Mouse (Mus musculus) MEL (cell line): ENCODE results near the gene Gm5485. TPM values are rescaled to one million over a fixed set of nuclear protein-coding genes. Genes with fewer than 3 reads are reported as not detected.

Source experiments
- DNase-seq: peaks from one replicate; pipeline ENCODE4 v3.0.0; 2011; ENCODE audit warnings: low read depth, low spot score
- H3K27ac ChIP-seq: 2 replicates; pipeline ENCODE4 v1.5.1; 2012; ENCODE audit warnings: low read depth, mild to moderate bottlenecking, control low read depth, low read length, moderate library complexity; ENCODE audit not compliant: control insufficient read depth
- H3K27me3 ChIP-seq, 2 experiments: fragments of 150-350 bp in 1 of 2; sonication (generic) in 1 of 2; 2 replicates each; pipeline ENCODE4 v1.6.1; 2012; ENCODE audit warnings: low read length in 2 of 2, mild to moderate bottlenecking in 2 of 2, improper control_type of control experiment in 1 of 2, moderate library complexity in 1 of 2; ENCODE audit not compliant: insufficient read depth in 2 of 2, control insufficient read depth in 1 of 2
- H3K36me3 ChIP-seq, 2 experiments: 2 replicates each; pipeline ENCODE4 v1.6.1; 2012 to 2014; ENCODE audit warnings: low read length in 2 of 2, improper control_type of control experiment in 1 of 2, inconsistent platforms in 1 of 2, mild to moderate bottlenecking in 1 of 2; ENCODE audit not compliant: insufficient read depth in 2 of 2, control insufficient read depth in 1 of 2
- H3K4me1 ChIP-seq, 2 experiments: fragments of 150-350 bp in 1 of 2; sonication (generic) in 1 of 2; 2 replicates each; pipeline ENCODE4 v1.6.1; 2012; ENCODE audit warnings: low read length in 2 of 2, improper control_type of control experiment in 1 of 2, mild to moderate bottlenecking in 1 of 2; ENCODE audit not compliant: insufficient read depth in 2 of 2, control insufficient read depth in 1 of 2
- H3K4me3 ChIP-seq, 2 experiments: fragments of 150-350 bp in 1 of 2; sonication (generic) in 1 of 2; 2 replicates each; pipeline ENCODE4 v1.5.1; 2012; ENCODE audit warnings: low read depth in 2 of 2, low read length in 2 of 2, mild to moderate bottlenecking in 2 of 2, moderate library complexity in 2 of 2, control low read depth in 1 of 2, improper control_type of control experiment in 1 of 2; ENCODE audit not compliant: control insufficient read depth in 1 of 2, insufficient read depth in 1 of 2
- H3K79me2 ChIP-seq: 2 replicates; pipeline ENCODE4 v1.6.1; 2012; ENCODE audit warnings: mild to moderate bottlenecking, low read length, moderate library complexity; ENCODE audit not compliant: control insufficient read depth, poor library complexity, insufficient read depth
- H3K9ac ChIP-seq: 2 replicates; pipeline ENCODE4 v1.6.1; 2012; ENCODE audit warnings: low read depth, mild to moderate bottlenecking, control low read depth, low read length, moderate library complexity; ENCODE audit not compliant: control insufficient read depth, poor library complexity, severe bottlenecking
- H3K9me3 ChIP-seq: fragments of 150-350 bp; sonication (generic); replicated peaks from 2 replicates; pipeline ENCODE4 v1.6.1; 2012; ENCODE audit warnings: mild to moderate bottlenecking, low read length, improper control_type of control experiment, moderate library complexity; ENCODE audit not compliant: insufficient read depth
- CHD2 ChIP-seq: IDR thresholded peaks from 2 replicates; pipeline ENCODE4 v1.6.1; 2011; ENCODE audit warnings: low read length, improper control_type of control experiment
- CTCF ChIP-seq, 3 experiments: IDR thresholded peaks in 2 of 3; conservative IDR thresholded peaks in 1 of 3; 2 replicates each; pipeline ENCODE4 v1.5.1; 2011 to 2012; ENCODE audit warnings: low read length in 3 of 3, low read depth in 2 of 3, mild to moderate bottlenecking in 2 of 3, improper control_type of control experiment in 1 of 3, inconsistent platforms in 1 of 3, mixed read lengths in 1 of 3, moderate library complexity in 1 of 3; ENCODE audit not compliant: control insufficient read depth in 1 of 3, insufficient read depth in 1 of 3, poor library complexity in 1 of 3, severe bottlenecking in 1 of 3
- E2F4 ChIP-seq: IDR thresholded peaks from 2 replicates; pipeline ENCODE4 v1.6.1; 2011; ENCODE audit warnings: low read depth, low read length, improper control_type of control experiment, borderline replicate concordance
- ELF1 ChIP-seq: IDR thresholded peaks from 2 replicates; pipeline ENCODE4 v1.6.1; 2014; ENCODE audit warnings: low read depth, mild to moderate bottlenecking, inconsistent platforms, low read length, improper control_type of control experiment, moderate library complexity
- ETS1 ChIP-seq: IDR thresholded peaks from 2 replicates; pipeline ENCODE4 v1.6.1; 2012; ENCODE audit warnings: low read depth, mild to moderate bottlenecking, inconsistent platforms, low read length, improper control_type of control experiment, moderate library complexity
- GATA1 ChIP-seq: IDR thresholded peaks from 2 replicates; pipeline ENCODE4 v1.6.1; 2011; ENCODE audit warnings: low read depth, low read length, improper control_type of control experiment
- JUND ChIP-seq: IDR thresholded peaks from 2 replicates; pipeline ENCODE4 v1.6.1; 2011; ENCODE audit warnings: low read depth, mild to moderate bottlenecking, improper control_type of control experiment, low read length
- KAT2A ChIP-seq: conservative IDR thresholded peaks from 2 replicates; pipeline ENCODE4 v1.6.1; 2012; ENCODE audit warnings: low read depth, low read length, improper control_type of control experiment, inconsistent platforms
- MAFK ChIP-seq: IDR thresholded peaks from 2 replicates; pipeline ENCODE4 v1.6.1; 2011; ENCODE audit warnings: low read depth, mild to moderate bottlenecking, low read length, improper control_type of control experiment, borderline replicate concordance
- MEF2A ChIP-seq: IDR thresholded peaks from 2 replicates; pipeline ENCODE4 v1.6.1; 2014; ENCODE audit warnings: low read depth, mild to moderate bottlenecking, inconsistent platforms, low read length, improper control_type of control experiment; ENCODE audit not compliant: poor library complexity, insufficient replicate concordance, severe bottlenecking; ENCODE audit errors: extremely low read depth
- NRF1 ChIP-seq: IDR thresholded peaks from 2 replicates; pipeline ENCODE4 v1.6.1; 2014; ENCODE audit warnings: low read depth, mild to moderate bottlenecking, inconsistent platforms, low read length, improper control_type of control experiment, moderate library complexity; ENCODE audit not compliant: poor library complexity, insufficient read depth, severe bottlenecking
- POLR2AphosphoS5 ChIP-seq: IDR thresholded peaks from 2 replicates; pipeline ENCODE4 v1.6.1; 2012; ENCODE audit warnings: low read depth, borderline replicate concordance, mild to moderate bottlenecking, inconsistent platforms, low read length, moderate library complexity, mixed read lengths
- RCOR1 ChIP-seq: IDR thresholded peaks from 2 replicates; pipeline ENCODE4 v1.6.1; 2012; ENCODE audit warnings: low read depth, mild to moderate bottlenecking, inconsistent platforms, low read length, improper control_type of control experiment
- SMC3 ChIP-seq: IDR thresholded peaks from 2 replicates; pipeline ENCODE4 v1.6.1; 2011; ENCODE audit warnings: low read depth, low read length, improper control_type of control experiment
- TAL1 ChIP-seq: IDR thresholded peaks from 2 replicates; pipeline ENCODE4 v1.6.1; 2012; ENCODE audit warnings: mild to moderate bottlenecking, inconsistent platforms, low read length, moderate library complexity, mixed read lengths
- TBP ChIP-seq: IDR thresholded peaks from 2 replicates; pipeline ENCODE4 v1.8.0; 2011; ENCODE audit warnings: low read depth, low read length, improper control_type of control experiment
- TCF12 ChIP-seq: IDR thresholded peaks from 2 replicates; pipeline ENCODE4 v1.6.1; 2014; ENCODE audit warnings: low read depth, mild to moderate bottlenecking, inconsistent platforms, low read length, improper control_type of control experiment, moderate library complexity
- UBTF ChIP-seq: IDR thresholded peaks from 2 replicates; pipeline ENCODE4 v1.6.1; 2012; ENCODE audit warnings: low read depth, mild to moderate bottlenecking, inconsistent platforms, low read length, improper control_type of control experiment, moderate library complexity, borderline replicate concordance; ENCODE audit not compliant: insufficient read depth
- USF2 ChIP-seq, 2 experiments: IDR thresholded peaks; 2 replicates each; pipeline ENCODE4 v1.6.1; 2011 to 2012; ENCODE audit warnings: improper control_type of control experiment in 2 of 2, low read length in 2 of 2, borderline replicate concordance in 1 of 2, inconsistent platforms in 1 of 2, low read depth in 1 of 2, mild to moderate bottlenecking in 1 of 2; ENCODE audit not compliant: insufficient read depth in 1 of 2
- ZKSCAN1 ChIP-seq: IDR thresholded peaks from 2 replicates; pipeline ENCODE4 v1.6.1; 2012; ENCODE audit warnings: low read depth, mild to moderate bottlenecking, inconsistent platforms, low read length, improper control_type of control experiment, moderate library complexity
- ZMIZ1 ChIP-seq: IDR thresholded peaks from 2 replicates; pipeline ENCODE4 v1.6.1; 2012; ENCODE audit warnings: low read depth, mild to moderate bottlenecking, inconsistent platforms, low read length, improper control_type of control experiment, moderate library complexity
- ZNF384 ChIP-seq: IDR thresholded peaks from 2 replicates; pipeline ENCODE4 v1.6.1; 2012; ENCODE audit warnings: low read depth, mild to moderate bottlenecking, inconsistent platforms, low read length, improper control_type of control experiment
- polyA plus RNA-seq, 2 experiments: library from polyadenylated mRNA; stranded (reverse) in 1 of 2; unstranded in 1 of 2; fragments of >175 nt in 1 of 2; fragments of >200 nt in 1 of 2; gene quantifications; 2 replicates each; pipeline versions ENCODE4 v1.2.1 to v1.2.4; 2012; ENCODE audit warnings: low replicate concordance in 2 of 2, low read depth in 1 of 2; ENCODE audit not compliant: insufficient read length in 2 of 2, insufficient read depth in 1 of 2, missing spikeins in 1 of 2
- total RNA-seq: library from RNA; depleted of rRNA; stranded (reverse); fragments of 300-350 nt; gene quantifications from 2 replicates; pipeline ENCODE4 v1.2.3, GENCODE M21; 2012

Gene Gm5485
- total and polyA plus RNA-seq, 3 experiments = not detected

DNA sequence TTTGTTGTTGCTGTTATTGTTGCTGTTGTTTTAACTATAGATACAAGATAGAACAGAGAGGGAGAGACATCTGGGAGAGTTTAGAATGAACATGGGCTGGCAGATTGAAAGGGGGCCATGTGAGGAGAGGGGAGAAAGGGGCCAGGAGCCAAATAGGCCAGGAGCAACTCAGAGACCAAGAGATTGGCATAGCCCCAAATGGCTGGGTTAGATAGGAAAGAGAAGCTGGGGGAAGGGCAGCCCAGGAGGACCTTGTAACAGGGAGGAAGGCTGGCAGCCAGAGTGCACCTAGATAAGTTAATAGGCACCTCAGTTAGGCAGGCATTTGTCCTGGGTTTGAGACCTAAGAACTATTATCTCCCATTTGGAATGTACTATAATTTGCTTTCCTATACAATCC, 25.3 kb upstream of the Gm5485 start:
- no peaks in the 10 kb centered on the region for H3K4me1 ChIP-seq
- H3K27me3 ChIP-seq = no peaks in the 10 kb centered on the region
- TF ChIP-seq CHD2 (no peak), TCF12 (no peak), USF2 (IDR thresholded peaks at IDR 0.05; ENCODE audit: borderline replicate concordance in 1 of 2, insufficient read depth in 1 of 2, low read depth in 1 of 2, low read length in 2 of 2) (no peak), UBTF (no peak), NRF1 (no peak), MEF2A (no peak), RCOR1 (no peak), ZNF384 (no peak), SMC3 (no peak), CTCF (IDR thresholded peaks at IDR 0.05 in 2 of 3, conservative IDR thresholded peaks at IDR 0.05 in 1 of 3; ENCODE audit: control insufficient read depth in 1 of 3, insufficient read depth in 1 of 3, low read depth in 2 of 3, low read length in 3 of 3, poor library complexity in 1 of 3, severe bottlenecking in 1 of 3) (no peak), POLR2AphosphoS5 (no peak)
- no peaks in the 10 kb centered on the region for H3K79me2 ChIP-seq
- no peak overlapping the region for H3K27ac ChIP-seq
- no peaks in the 10 kb centered on the region for H3K9me3 ChIP-seq
- H3K9ac ChIP-seq = no peak overlapping the region
- no peaks in the 10 kb centered on the region for H3K36me3 ChIP-seq
- no peak overlapping the region for H3K4me3 ChIP-seq
- no peak for DNase-seq

DNA sequence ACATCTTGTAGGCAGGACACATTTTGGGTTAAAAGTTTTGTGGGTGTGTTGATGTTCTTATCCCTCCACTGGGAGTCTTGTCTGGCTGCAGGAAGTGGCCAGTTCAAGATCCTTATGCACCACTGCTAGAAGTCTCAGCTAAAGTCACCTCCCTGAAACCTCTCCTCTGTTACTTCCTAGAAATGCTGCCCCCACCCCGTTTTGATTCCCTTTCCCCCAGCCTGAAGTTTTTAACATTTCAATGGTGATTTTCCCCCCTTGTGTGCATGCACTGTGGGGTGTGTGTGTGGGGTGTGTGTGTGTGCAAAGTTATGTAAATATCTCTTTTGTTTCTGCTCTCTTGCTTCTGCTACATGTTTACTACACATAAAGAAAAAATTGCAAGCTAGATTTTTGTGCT, 23.2 kb upstream of the Gm5485 start:
- Histone ChIP-seq H3K4me3 (no peak overlapping the region), H3K4me1 (no peaks in the 10 kb centered on the region), H3K9me3 (no peaks in the 10 kb centered on the region), H3K9ac (no peak overlapping the region), H3K79me2 (no peaks in the 10 kb centered on the region), H3K36me3 (no peaks in the 10 kb centered on the region), H3K27ac (no peak overlapping the region), H3K27me3 (no peaks in the 10 kb centered on the region)
- no peak for DNase-seq
- TF ChIP-seq ELF1 (no peak), E2F4 (no peak), TBP (no peak), MEF2A (no peak), TAL1 (no peak), JUND (no peak), GATA1 (no peak), ZMIZ1 (no peak), ZKSCAN1 (no peak), ZNF384 (no peak), NRF1 (no peak), TCF12 (no peak), MAFK (no peak), KAT2A (no peak), ETS1 (no peak)
